Comparison of ENCODE assay signal across 27 mouse cellular contexts in genomic region chr12:77297114-77297513, GRCm38 (mm10).
"Had no signal": no experiment of that assay in that cellular context is flagged by ENCODE, and none has a peak within 500 bp of the region (broad histone marks: within the 10 kb centered on the region; RNA-seq: fewer than 3 reads in every experiment).

No protein-coding gene starts in this region.

- H3K4me2 ChIP-seq: embryonic facial prominence, embryonic 12.5 days; embryonic facial prominence, embryonic 13.5 days; embryonic facial prominence, embryonic 15.5 days; forebrain, embryonic 12.5 days; forebrain, embryonic 13.5 days; forebrain, embryonic 15.5 days had no signal

- H3K36me3 ChIP-seq: embryonic facial prominence, embryonic 10.5 days; embryonic facial prominence, embryonic 12.5 days; embryonic facial prominence, embryonic 13.5 days; embryonic facial prominence, embryonic 15.5 days; forebrain, embryonic 10.5 days; forebrain, embryonic 12.5 days; forebrain, embryonic 15.5 days had no signal

- DNase-seq: cerebellum, adult 8-10 months; cerebellum, adult 9-10 months; cerebellum, adult 9-11 months; cerebellum, postnatal 10 days; cerebellum, postnatal 14 days; cerebellum, postnatal 25 days; cerebellum, postnatal 36 days; embryo, embryonic 11 days; forebrain, postnatal 0 days; gastrocnemius, adult 2 months; gastrocnemius, postnatal 10 days; gastrocnemius, postnatal 14 days; gastrocnemius, postnatal 25 days; gastrocnemius, postnatal 36 days; heart, adult 11 months; heart, adult 2 months had no signal

- H3K9ac ChIP-seq: embryonic facial prominence, embryonic 12.5 days; embryonic facial prominence, embryonic 13.5 days; embryonic facial prominence, embryonic 15.5 days; forebrain, embryonic 12.5 days; forebrain, embryonic 13.5 days; forebrain, embryonic 15.5 days; forebrain, postnatal 0 days had no signal

- H3K4me1 ChIP-seq: embryonic facial prominence, embryonic 10.5 days; embryonic facial prominence, embryonic 12.5 days; embryonic facial prominence, embryonic 15.5 days; forebrain, embryonic 12.5 days; forebrain, embryonic 13.5 days; forebrain, embryonic 15.5 days had no signal

- H3K9me3 ChIP-seq: embryonic facial prominence, embryonic 10.5 days; embryonic facial prominence, embryonic 12.5 days; embryonic facial prominence, embryonic 13.5 days; embryonic facial prominence, embryonic 15.5 days; forebrain, embryonic 10.5 days; forebrain, embryonic 12.5 days; forebrain, embryonic 13.5 days; forebrain, embryonic 15.5 days had no signal

- H3K27me3 ChIP-seq: embryonic facial prominence, embryonic 12.5 days; embryonic facial prominence, embryonic 13.5 days; embryonic facial prominence, embryonic 15.5 days; forebrain, embryonic 12.5 days; forebrain, embryonic 13.5 days; forebrain, embryonic 15.5 days had no signal

- H3K4me3 ChIP-seq: embryonic facial prominence, embryonic 10.5 days; embryonic facial prominence, embryonic 12.5 days; embryonic facial prominence, embryonic 13.5 days; embryonic facial prominence, embryonic 15.5 days; erythroblast, embryonic 14.5 days; forebrain, embryonic 10.5 days; forebrain, embryonic 12.5 days; forebrain, embryonic 13.5 days; forebrain, embryonic 15.5 days; gastrocnemius, adult 2 months; heart, adult 2 months had no signal

- H3K27ac ChIP-seq: embryonic facial prominence, embryonic 10.5 days; embryonic facial prominence, embryonic 12.5 days; embryonic facial prominence, embryonic 13.5 days; embryonic facial prominence, embryonic 15.5 days; forebrain, embryonic 10.5 days; forebrain, embryonic 12.5 days; forebrain, embryonic 13.5 days; forebrain, embryonic 15.5 days; gastrocnemius, adult 2 months; heart, adult 2 months had no signal

- ATAC-seq: forebrain, embryonic 13.5 days; forebrain, embryonic 14.5 days; forebrain, embryonic 15.5 days; forebrain, embryonic 16.5 days; forebrain, postnatal 0 days had no signal
